Mouse (Mus musculus) monocyte, adult 5-6 weeks (primary cell): ENCODE measurements around the gene Rpl15. TPM values are rescaled to one million over a fixed set of nuclear protein-coding genes. Genes with fewer than 3 reads are reported as not detected.

Experiments used
- total RNA-seq: library from RNA; stranded (forward); fragments of 200-1000, 200-491, 200-594 nt; gene quantifications from 3 replicates; pipeline ENCODE4 v1.2.3, GENCODE M21; 2017

Rpl15 gene
- total RNA-seq, 1 experiment from 2014 or later = 1,134 TPM

Other genes starting within 250 kb of the Rpl15 start
- gene Nr1d2, start 32.3 kb downstream of the Rpl15 start, total RNA-seq = 58.5 to 87.8 TPM (median 76.6 TPM) in 3 replicates
- 7.8 to 25.8 TPM (median 23.2 TPM) in 3 replicates for gene Nkiras1, start 255 bp downstream of the Rpl15 start, total RNA-seq
- 44.2 to 61.0 TPM (median 50.6 TPM) in 3 replicates for gene Ube2e1, start 60.5 kb upstream of the Rpl15 start, total RNA-seq